Mouse (Mus musculus) E14TG2a.4 (cell line): ENCODE measurements around the gene Ddx18.

Experiments
- H3K27me3 ChIP-seq: 2 replicates; pipeline ENCODE4 v1.6.1; 2014; ENCODE audit warnings: low read length, control low read depth; ENCODE audit not compliant: insufficient read depth
- H3K36me3 ChIP-seq: 2 replicates; pipeline ENCODE4 v1.6.1; 2014; ENCODE audit warnings: low read length, control low read depth; ENCODE audit not compliant: insufficient read depth
- H3K4me1 ChIP-seq: replicated peaks from 2 replicates; pipeline ENCODE4 v1.6.1; 2014; ENCODE audit warnings: low read depth, low read length, control low read depth
- H3K4me3 ChIP-seq: replicated peaks from 2 replicates; pipeline ENCODE4 v1.5.1; 2014; ENCODE audit warnings: mild to moderate bottlenecking, low read length
- H3K9me3 ChIP-seq: 2 replicates; pipeline ENCODE4 v1.6.1; 2014; ENCODE audit warnings: low read length, control low read depth
- CTCF ChIP-seq: conservative IDR thresholded peaks from 2 replicates; pipeline ENCODE4 v1.5.1; 2014; ENCODE audit warnings: low read length
- NANOG ChIP-seq: IDR thresholded peaks from 2 replicates; pipeline ENCODE4 v1.6.1; 2014; ENCODE audit warnings: borderline replicate concordance, low read length, mixed read lengths
- POU5F1 ChIP-seq: IDR thresholded peaks from 2 replicates; pipeline ENCODE4 v1.6.1; 2014; ENCODE audit warnings: low read length, borderline replicate concordance

Ddx18 gene

GRCm38 (mm10) chr1:121581133-121581855 lies 13.5 kb upstream of the Ddx18 start:
- no peaks in the 10 kb centered on the region for H3K27me3 ChIP-seq
- no peaks in the 10 kb centered on the region for H3K4me1 ChIP-seq
- TF ChIP-seq NANOG (no peak), CTCF (no peak), POU5F1 (no peak)
- H3K36me3 ChIP-seq = no peaks in the 10 kb centered on the region
- H3K4me3 ChIP-seq = no peak overlapping the region
- H3K9me3 ChIP-seq = peaks cover 22% of the 10 kb centered on the region

GRCm38 (mm10) chr1:121577491-121577890 lies 9.7 kb upstream of the Ddx18 start:
- H3K9me3 ChIP-seq = peaks cover 2% of the 10 kb centered on the region; the same call in 1 of the 2 replicates
- H3K27me3 ChIP-seq = no peaks in the 10 kb centered on the region
- no peaks in the 10 kb centered on the region for H3K36me3 ChIP-seq
- no peaks in the 10 kb centered on the region for H3K4me1 ChIP-seq
- H3K4me3 ChIP-seq = no peak overlapping the region
- TF ChIP-seq NANOG (no peak), POU5F1 (no peak), CTCF (no peak)

- no peak for TF ChIP-seq NANOG
- Histone ChIP-seq H3K27me3 (no peaks in the 10 kb centered on the region), H3K9me3 (peaks cover 26% of the 10 kb centered on the region), H3K36me3 (peaks cover 6% of the 10 kb centered on the region), H3K4me3 (no peak overlapping the region), H3K4me1 (peaks cover 11% of the 10 kb centered on the region)
These were observed 2.7 kb upstream of the Ddx18 start for GRCm38 (mm10) chr1:121570522-121570921.

- no peaks in the 10 kb centered on the region for H3K9me3 ChIP-seq
- no peaks in the 10 kb centered on the region for H3K27me3 ChIP-seq
- no peak for TF ChIP-seq CTCF
- TF ChIP-seq POU5F1 = no peak
- TF ChIP-seq NANOG = no peak
- no peak overlapping the region for H3K4me3 ChIP-seq
- peaks cover 98% of the 10 kb centered on the region for H3K36me3 ChIP-seq
- H3K4me1 ChIP-seq = no peaks in the 10 kb centered on the region
These were observed 9.9 kb downstream of the Ddx18 start for GRCm38 (mm10) chr1:121557861-121558260.

- no peak overlapping the region for H3K4me3 ChIP-seq
- no peaks in the 10 kb centered on the region for H3K27me3 ChIP-seq
- peaks cover 53% of the 10 kb centered on the region for H3K36me3 ChIP-seq
- H3K9me3 ChIP-seq = no peaks in the 10 kb centered on the region
- peaks cover 24% of the 10 kb centered on the region for H3K4me1 ChIP-seq
- TF ChIP-seq CTCF = no peak
- no peak for TF ChIP-seq POU5F1
- no peak for TF ChIP-seq NANOG
These were observed 16.3 kb downstream of the Ddx18 start for GRCm38 (mm10) chr1:121551457-121551835.

GRCm38 (mm10) chr1:121550801-121551456 lies 16.9 kb downstream of the Ddx18 start:
- Histone ChIP-seq H3K36me3 (peaks cover 48% of the 10 kb centered on the region), H3K9me3 (no peaks in the 10 kb centered on the region), H3K4me3 (no peak overlapping the region), H3K4me1 (peaks cover 24% of the 10 kb centered on the region), H3K27me3 (no peaks in the 10 kb centered on the region)
- TF ChIP-seq POU5F1 (no peak), NANOG (no peak)

GRCm38 (mm10) chr1:121549456-121549855 lies 18.3 kb downstream of the Ddx18 start:
- H3K27me3 ChIP-seq = no peaks in the 10 kb centered on the region
- peaks cover 33% of the 10 kb centered on the region for H3K36me3 ChIP-seq
- H3K9me3 ChIP-seq = no peaks in the 10 kb centered on the region
- no peak overlapping the region for H3K4me3 ChIP-seq
- TF ChIP-seq NANOG (no peak), CTCF (peak; percentile 43)
- peaks cover 24% of the 10 kb centered on the region for H3K4me1 ChIP-seq

GRCm38 (mm10) chr1:121548667-121549066 lies 19.1 kb downstream of the Ddx18 start:
- H3K36me3 ChIP-seq = peaks cover 27% of the 10 kb centered on the region
- no peak overlapping the region for H3K4me3 ChIP-seq
- peaks cover 24% of the 10 kb centered on the region for H3K4me1 ChIP-seq
- TF ChIP-seq POU5F1 (no peak), CTCF (no peak), NANOG (no peak)
- H3K9me3 ChIP-seq = no peaks in the 10 kb centered on the region
- H3K27me3 ChIP-seq = no peaks in the 10 kb centered on the region

- Histone ChIP-seq H3K27me3 (no peaks in the 10 kb centered on the region), H3K9me3 (no peaks in the 10 kb centered on the region), H3K4me3 (no peak overlapping the region), H3K4me1 (peaks cover 21% of the 10 kb centered on the region), H3K36me3 (peaks cover 10% of the 10 kb centered on the region)
- no peak for TF ChIP-seq CTCF
- no peak for TF ChIP-seq POU5F1
- no peak for TF ChIP-seq NANOG
These were observed 20.9 kb downstream of the Ddx18 start for GRCm38 (mm10) chr1:121546844-121547243.
